Mouse (Mus musculus): ENCODE measurements around the gene Vps18.

The Vps18 gene

DNA sequence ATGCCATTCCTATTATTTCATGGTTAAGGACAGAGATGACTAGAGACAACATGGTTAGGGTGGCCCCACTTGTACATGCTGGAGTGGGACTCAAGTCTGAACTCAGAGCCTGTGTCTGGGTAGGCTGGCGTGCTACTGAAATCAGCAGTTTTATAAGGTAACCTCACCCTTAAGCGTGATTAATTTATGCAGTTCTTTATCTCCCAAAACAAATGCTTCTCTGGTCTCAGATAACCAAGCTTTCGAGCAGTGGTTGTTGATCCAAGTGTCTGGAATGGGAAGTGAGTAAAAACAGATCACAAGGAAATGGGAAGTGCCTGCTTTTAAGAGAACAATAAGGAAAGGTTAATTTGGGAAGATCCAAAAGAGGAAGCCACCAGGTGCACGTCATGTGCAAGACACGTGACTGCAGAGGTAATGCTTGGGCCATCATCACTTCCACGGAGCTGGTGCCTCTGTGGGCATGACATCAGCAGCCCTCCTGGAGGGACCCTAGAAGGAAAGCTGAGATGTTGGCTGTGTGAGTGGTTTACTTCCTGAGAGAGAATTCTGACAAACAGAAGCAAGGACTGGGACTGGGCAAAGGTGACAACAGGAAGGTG, 56.1 kb downstream of the Vps18 start:
- no peak for DNase-seq (ENCODE audit: low read depth, low spot score)

All from telencephalon, adult 2 months (tissue).